Mouse (Mus musculus) liver, embryonic 16.5 days (tissue): ENCODE data around the gene Mrpl14. TPM values are rescaled to one million over a fixed set of nuclear protein-coding genes. Genes with fewer than 3 reads are reported as not detected.

Experiments used
- ATAC-seq: fragments of 200-750 bp; cut with Nextera tagmentation; 2 replicates; pipeline ENCODE4 v1.8.0; 2017; ENCODE audit warnings: low read depth, mild to moderate bottlenecking, moderate number of reproducible peaks, moderate library complexity
- H3K27ac ChIP-seq: fragments of 300-500 bp; sonication (generic); 2 replicates; pipeline ENCODE4 v1.5.1; 2014; ENCODE audit warnings: mild to moderate bottlenecking, low read length
- H3K27me3 ChIP-seq: fragments of 300-500 bp; sonication (generic); 2 replicates; pipeline ENCODE4 v1.6.1; 2014; ENCODE audit warnings: low read depth, low read length, mixed read lengths; ENCODE audit not compliant: control insufficient read depth, insufficient read depth
- H3K36me3 ChIP-seq: fragments of 300-500 bp; sonication (generic); 2 replicates; pipeline ENCODE4 v1.6.1; 2014; ENCODE audit warnings: mild to moderate bottlenecking; ENCODE audit not compliant: control insufficient read depth, insufficient read depth
- H3K4me1 ChIP-seq: fragments of 300-500 bp; sonication (generic); 2 replicates; pipeline ENCODE4 v1.6.1; 2014; ENCODE audit warnings: low read depth, low read length, mixed read lengths; ENCODE audit not compliant: control insufficient read depth
- H3K4me2 ChIP-seq: fragments of 300-500 bp; sonication (generic); 2 replicates; pipeline ENCODE4 v1.6.1; 2014; ENCODE audit warnings: low read depth, low read length, mixed read lengths
- H3K4me3 ChIP-seq: fragments of 300-500 bp; sonication (generic); 2 replicates; pipeline ENCODE4 v1.5.1; 2014; ENCODE audit warnings: low read depth, mild to moderate bottlenecking, low read length
- H3K9ac ChIP-seq: fragments of 300-500 bp; sonication (generic); 2 replicates; pipeline ENCODE4 v1.6.1; 2014; ENCODE audit warnings: low read depth, low read length
- H3K9me3 ChIP-seq: fragments of 300-500 bp; sonication (generic); replicated peaks from 2 replicates; pipeline ENCODE4 v1.6.1; 2016; ENCODE audit warnings: low read length; ENCODE audit not compliant: control insufficient read depth
- WGBS: fragments of 180-500 bp; shearing (Covaris S2); extraction: QIAGEN DNeasy Blood & Tissue Kit; methylation state at CpG from one replicate; pipeline ENCODE4 v1.1.7; 2014; ENCODE audit not compliant: insufficient replicate concordance; 5-methylcytosine and 5-hydroxymethylcytosine counted together
- polyA plus RNA-seq: library from polyadenylated mRNA; unstranded; fragments of >200 nt; fragmentation: Nextera tagmentation; extraction: Ambion mirVana; gene quantifications from 2 replicates; pipeline ENCODE4 v1.2.1, GENCODE M21; 2015

The Mrpl14 gene
- 94.4 and 99.9 TPM in 2 replicates for polyA plus RNA-seq

DNA sequence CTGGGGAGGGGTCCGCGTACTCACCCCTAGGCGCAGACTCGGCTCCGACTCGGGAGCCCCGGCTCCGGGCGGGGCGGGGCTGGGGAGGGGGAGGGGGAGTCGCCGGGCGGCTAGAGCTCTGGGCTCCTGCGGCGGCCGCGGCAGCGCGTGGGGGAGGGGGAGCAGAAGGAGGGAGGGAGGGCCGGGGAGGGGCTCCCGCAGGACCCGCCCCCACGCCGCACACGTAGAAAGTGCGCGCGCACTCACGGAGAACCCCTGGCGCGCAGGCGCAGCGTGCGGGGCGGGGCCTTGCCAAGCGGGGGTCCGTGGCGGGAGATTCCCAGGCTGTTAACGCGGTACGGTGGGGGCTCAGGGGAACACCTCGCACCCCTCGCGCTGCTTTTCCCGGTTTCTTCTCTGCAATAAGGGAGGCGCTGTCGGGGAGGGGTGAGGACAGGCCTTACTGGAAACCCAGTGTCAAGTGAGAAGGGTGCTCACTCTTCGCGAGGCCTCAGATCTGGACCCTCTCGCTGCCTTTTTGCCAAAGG lies at the start of gene Mrpl14:
Gene Mrpl14 (plus strand): TSS at position 230 of the 527 bp plus-strand sequence.
- peak within 1 kb of the TSS; percentile 75 for H3K27ac ChIP-seq
- 0% methylated on average over 49 of the region's 50 CpGs for WGBS

DNA sequence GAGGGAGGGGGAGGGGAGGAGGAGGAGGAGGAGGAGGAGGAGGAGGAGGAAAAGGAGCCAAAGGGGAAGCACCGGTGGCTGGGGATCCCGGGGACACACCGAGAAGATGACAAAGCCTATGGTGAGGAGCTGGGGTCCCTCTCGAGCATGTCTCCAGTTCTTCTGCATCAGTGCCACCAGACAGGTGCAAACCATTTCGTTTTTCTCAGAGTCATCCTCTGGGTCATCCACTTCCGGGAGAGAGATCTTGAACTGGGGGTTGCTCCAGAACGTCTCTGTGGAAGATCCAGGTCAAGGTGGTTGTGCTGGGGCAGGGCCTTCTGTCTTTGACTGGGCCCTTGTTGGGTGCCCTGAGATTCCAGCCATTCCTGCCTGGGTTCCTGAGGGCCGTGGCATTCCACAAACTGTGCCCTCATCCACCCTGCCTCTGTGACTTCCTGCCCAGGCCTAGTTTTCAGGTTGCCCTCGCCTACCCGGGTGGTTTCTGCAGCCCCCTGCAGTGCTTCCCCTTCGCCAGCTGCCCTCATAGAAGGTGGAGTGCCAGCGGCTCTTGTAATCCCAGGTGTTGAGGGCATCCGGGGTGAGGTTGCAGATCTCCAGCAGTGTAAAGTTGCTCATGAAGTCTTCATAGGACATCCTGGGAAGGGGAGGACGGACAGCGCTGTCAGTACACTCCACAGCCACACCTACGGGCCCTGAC lies 47.4 kb upstream of the Mrpl14 start:
- Histone ChIP-seq H3K27ac (no peak overlapping the region), H3K9ac (no peak overlapping the region), H3K4me3 (no peak overlapping the region), H3K27me3 (no peaks in the 10 kb centered on the region), H3K4me1 (no peaks in the 10 kb centered on the region), H3K4me2 (no peak overlapping the region), H3K9me3 (no peaks in the 10 kb centered on the region), H3K36me3 (no peaks in the 10 kb centered on the region)
- WGBS: 52% methylated on average over 16 of the region's 16 CpGs
- no peak for ATAC-seq

More for the DNA sequence above, at the start of gene Mrpl14:
- Histone ChIP-seq H3K9ac (peak within 1 kb of the TSS; percentile 88), H3K36me3 (no peaks in the 10 kb centered on the region), H3K9me3 (no peaks in the 10 kb centered on the region), H3K4me3 (peak within 1 kb of the TSS; percentile 74), H3K4me1 (peaks cover 24% of the 10 kb centered on the region), H3K27me3 (no peaks in the 10 kb centered on the region), H3K4me2 (peak within 1 kb of the TSS; percentile 99)
- peak; percentile 89 for ATAC-seq

DNA sequence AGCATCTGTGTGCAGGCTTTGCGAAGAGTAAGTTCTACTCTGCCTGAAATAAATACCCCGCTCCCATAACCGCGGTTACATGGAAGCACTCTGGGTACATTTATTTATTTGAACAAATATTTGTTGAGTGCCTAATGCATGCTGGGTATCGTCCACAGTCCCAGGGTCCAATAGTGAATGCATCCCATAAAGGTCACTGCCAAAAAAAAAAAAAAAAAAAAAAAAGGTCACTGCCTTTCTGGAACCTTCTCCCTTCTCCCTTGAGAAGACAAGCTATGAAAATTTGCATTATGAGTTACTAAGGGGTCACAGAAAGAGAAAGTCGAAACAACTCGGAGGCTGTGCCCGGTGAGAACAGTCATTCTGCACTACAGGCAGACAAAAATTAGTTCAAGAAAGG lies 44.1 kb upstream of the Mrpl14 start:
- H3K4me1 ChIP-seq: no peaks in the 10 kb centered on the region
- H3K4me3 ChIP-seq: no peak overlapping the region
- H3K9me3 ChIP-seq: no peaks in the 10 kb centered on the region
- ATAC-seq: no peak
- H3K4me2 ChIP-seq: no peak overlapping the region
- H3K27ac ChIP-seq: no peak overlapping the region
- H3K27me3 ChIP-seq: no peaks in the 10 kb centered on the region
- H3K36me3 ChIP-seq: no peaks in the 10 kb centered on the region
- H3K9ac ChIP-seq: no peak overlapping the region
- WGBS: 74% methylated on average over 8 of the region's 8 CpGs

DNA sequence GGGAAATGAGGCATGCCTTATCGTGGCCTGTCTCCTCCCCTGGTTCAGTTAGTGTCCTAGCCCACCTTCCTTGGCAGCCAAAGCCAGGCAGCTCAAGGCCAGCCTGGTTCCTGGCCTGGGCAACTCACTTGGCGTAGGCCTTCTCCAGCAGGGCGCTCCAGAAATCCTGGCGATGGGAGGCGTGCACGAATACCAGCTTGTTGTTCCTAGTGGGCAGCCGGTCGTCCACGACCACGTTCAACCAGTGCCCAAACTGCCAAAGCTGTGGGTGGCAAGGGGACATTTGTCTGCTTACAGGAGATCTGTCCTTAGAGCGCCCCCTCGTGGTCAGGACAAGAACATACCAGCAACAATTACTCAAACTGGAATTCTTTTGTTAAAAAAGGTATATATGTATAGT lies 43.4 kb upstream of the Mrpl14 start:
- H3K4me1 ChIP-seq: no peaks in the 10 kb centered on the region
- H3K27ac ChIP-seq: no peak overlapping the region
- no peaks in the 10 kb centered on the region for H3K27me3 ChIP-seq
- no peak overlapping the region for H3K9ac ChIP-seq
- no peaks in the 10 kb centered on the region for H3K36me3 ChIP-seq
- no peak overlapping the region for H3K4me2 ChIP-seq
- WGBS: 18% methylated on average over 12 of the region's 12 CpGs
- no peak for ATAC-seq
- H3K9me3 ChIP-seq: no peaks in the 10 kb centered on the region
- H3K4me3 ChIP-seq: no peak overlapping the region

DNA sequence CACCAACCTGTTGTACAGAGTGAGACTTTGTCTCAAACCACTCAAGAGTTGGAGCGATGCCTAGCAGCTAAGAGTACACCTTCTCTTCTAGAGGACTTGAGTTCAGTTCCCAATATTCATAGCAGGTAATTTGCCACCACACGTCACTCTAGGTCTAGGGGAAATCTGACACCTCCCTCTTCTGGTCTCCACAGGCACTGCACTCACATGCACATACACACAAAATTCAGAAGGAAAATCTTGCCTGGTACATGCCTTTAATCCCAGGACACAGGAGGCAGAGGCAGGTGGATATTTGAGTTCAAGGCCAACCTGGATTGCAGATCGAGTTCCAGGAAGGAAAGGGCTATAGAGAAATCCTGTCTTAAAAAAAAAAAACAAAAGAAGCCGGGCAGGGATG lies 41.9 kb upstream of the Mrpl14 start:
- H3K4me2 ChIP-seq: no peak overlapping the region
- H3K4me3 ChIP-seq: no peak overlapping the region
- no peaks in the 10 kb centered on the region for H3K36me3 ChIP-seq
- H3K27me3 ChIP-seq: no peaks in the 10 kb centered on the region
- WGBS: 80% methylated on average over 4 of the region's 4 CpGs
- H3K9me3 ChIP-seq: no peaks in the 10 kb centered on the region
- H3K4me1 ChIP-seq: no peaks in the 10 kb centered on the region
- H3K9ac ChIP-seq: no peak overlapping the region
- H3K27ac ChIP-seq: no peak overlapping the region
- ATAC-seq: no peak

DNA sequence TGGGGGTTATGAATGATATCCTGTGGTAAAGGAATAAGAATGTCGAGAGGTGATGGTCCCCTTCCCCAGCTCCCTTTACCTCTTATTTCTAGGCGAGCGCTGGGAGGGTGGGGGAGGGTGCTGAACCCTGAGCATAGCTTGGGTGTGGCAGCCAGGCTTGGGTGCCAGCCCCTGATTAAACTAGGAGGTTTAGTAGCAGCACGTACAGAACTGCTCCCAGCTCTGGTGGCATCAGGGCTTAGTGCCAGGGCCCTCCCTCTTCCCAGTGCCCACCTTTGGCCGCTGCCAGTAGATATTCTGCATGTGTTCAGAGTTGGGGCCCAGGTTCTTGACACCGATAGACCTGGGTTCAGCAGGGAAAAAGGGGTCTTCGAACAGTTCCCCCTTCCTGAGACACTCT lies 32.9 kb upstream of the Mrpl14 start:
- H3K9me3 ChIP-seq: no peaks in the 10 kb centered on the region
- H3K4me3 ChIP-seq: no peak overlapping the region
- peak; percentile 82 for ATAC-seq
- H3K4me1 ChIP-seq: peaks cover 11% of the 10 kb centered on the region
- WGBS: 53% methylated on average over 7 of the region's 7 CpGs
- H3K9ac ChIP-seq: 0 out of 2 replicates have a peak overlapping the region, but pooled peaks have one; percentile 1
- no peak overlapping the region for H3K4me2 ChIP-seq
- no peaks in the 10 kb centered on the region for H3K36me3 ChIP-seq
- no peaks in the 10 kb centered on the region for H3K27me3 ChIP-seq
- H3K27ac ChIP-seq: no peak overlapping the region

DNA sequence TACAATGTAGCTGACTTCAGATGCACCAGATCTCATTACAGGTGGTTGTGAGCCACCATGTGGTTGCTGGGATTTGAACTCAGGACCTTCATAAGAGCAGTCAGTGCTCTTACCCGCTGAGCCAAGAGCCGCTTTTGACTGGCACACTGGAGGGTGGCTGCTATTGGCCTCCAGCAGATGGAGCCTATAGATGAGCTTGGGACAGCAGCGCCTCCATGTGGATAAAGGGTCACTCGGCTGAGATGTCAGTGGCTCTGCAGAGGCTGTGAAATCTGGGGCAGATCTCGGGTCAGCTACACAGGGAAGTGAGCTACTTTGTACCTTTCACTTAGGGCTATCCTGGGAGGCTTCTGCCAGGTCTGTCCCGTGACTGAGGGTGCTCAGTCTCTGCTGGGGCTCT lies 30.3 kb upstream of the Mrpl14 start:
- Histone ChIP-seq H3K4me3 (no peak overlapping the region), H3K4me2 (no peak overlapping the region), H3K4me1 (peaks cover 11% of the 10 kb centered on the region), H3K9me3 (no peaks in the 10 kb centered on the region), H3K27ac (no peak overlapping the region), H3K9ac (no peak overlapping the region), H3K27me3 (no peaks in the 10 kb centered on the region), H3K36me3 (no peaks in the 10 kb centered on the region; the same call in 1 of the 2 replicates)
- no peak for ATAC-seq
- WGBS: 18% methylated on average over 6 of the region's 6 CpGs

DNA sequence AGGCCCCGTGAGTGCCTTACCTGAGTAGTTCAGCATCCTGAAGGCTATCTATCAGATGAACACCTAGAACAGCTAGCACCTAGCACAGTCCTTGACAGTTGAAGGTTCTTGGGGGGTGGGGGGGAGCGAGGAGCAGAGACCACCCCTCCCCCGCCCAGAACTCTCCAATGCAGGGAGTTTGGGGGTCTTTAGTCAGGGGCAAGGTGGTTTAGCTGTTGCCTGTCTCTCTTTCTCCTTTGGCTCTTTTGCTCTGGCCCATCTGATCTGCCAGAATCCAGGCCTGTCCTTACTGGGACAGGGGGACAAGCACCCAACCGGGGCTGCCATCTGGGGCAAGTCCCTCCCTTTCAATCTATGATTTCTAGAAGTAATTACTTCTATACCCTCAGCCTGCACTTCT lies 26.9 kb upstream of the Mrpl14 start, which contains the start of gene Capn11:
Gene Capn11 (minus strand): TSS at position 101 of the 400 bp plus-strand sequence.
- WGBS: 48% methylated on average over 4 of the region's 4 CpGs
- Histone ChIP-seq H3K4me2 (no peak within 1 kb of the TSS), H3K9me3 (no peaks in the 10 kb centered on the region), H3K9ac (no peak within 1 kb of the TSS), H3K27me3 (no peaks in the 10 kb centered on the region), H3K36me3 (no peaks in the 10 kb centered on the region; the same call in 1 of the 2 replicates), H3K4me1 (no peaks in the 10 kb centered on the region; the same call in 1 of the 2 replicates), H3K27ac (no peak within 1 kb of the TSS), H3K4me3 (no peak within 1 kb of the TSS)
- ATAC-seq: no peak
